Mouse (Mus musculus) testis, postnatal 14 days (tissue): ENCODE data around the gene Cerk.
"Not testable (repeated sequence)": the region's sequence is repeated elsewhere in the genome, so short reads cannot be mapped to it uniquely, and the experiment has no call there.

Source experiments
- DNase-seq: peaks from one replicate; pipeline ENCODE4 v3.0.0; 2021; ENCODE audit warnings: low spot score

Cerk gene

DNA sequence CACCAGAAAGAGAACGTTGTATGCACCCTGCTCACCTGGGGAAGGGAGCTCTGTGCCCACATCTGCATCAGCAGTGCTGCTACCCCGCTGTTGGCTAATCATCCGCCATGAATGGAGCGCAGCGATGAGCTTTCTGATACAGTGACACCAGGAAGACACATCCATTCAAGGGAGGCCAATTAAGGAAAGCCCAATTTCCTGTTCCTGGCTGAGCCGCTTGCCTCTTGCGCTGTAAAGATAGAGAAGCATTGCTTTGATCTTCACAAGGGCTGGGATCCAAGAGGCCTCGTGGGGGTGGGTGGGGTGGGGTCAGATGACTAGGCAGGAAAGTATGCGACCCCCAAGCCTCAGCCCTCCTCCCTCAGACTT is 72.6 kb downstream of the Cerk start:
- DNase-seq: no peak

DNA sequence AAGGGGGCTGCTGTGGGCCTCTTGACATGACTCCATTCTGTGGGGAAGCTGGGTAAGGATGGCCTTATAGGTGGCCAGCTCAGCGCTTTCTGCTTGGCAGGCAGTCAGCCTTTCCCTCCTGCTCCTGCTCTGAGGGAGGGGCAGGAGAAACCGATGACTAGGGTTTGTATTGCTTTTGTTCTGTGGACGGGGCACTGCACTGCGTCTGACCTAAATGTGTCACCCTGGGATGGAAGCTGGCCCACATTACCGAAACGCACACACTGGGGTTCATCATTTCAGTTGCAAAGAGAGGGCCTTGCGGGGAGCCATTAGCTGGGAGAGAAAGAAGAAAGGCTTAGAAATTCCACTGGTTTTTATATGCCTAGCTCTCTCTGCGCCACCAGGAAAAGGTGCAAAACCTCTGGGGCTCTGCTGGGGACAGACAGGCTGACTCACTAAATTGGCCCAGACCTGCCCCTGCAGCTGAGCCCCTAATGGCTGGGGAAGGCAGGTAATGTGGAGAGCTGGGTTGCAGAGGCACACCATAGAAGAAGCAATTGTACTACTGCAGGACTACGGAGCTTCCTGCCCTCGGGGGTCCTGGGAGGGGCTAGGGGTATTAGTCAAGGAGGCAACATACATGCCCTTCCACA is 73.1 kb downstream of the Cerk start:
- DNase-seq: no peak

DNA sequence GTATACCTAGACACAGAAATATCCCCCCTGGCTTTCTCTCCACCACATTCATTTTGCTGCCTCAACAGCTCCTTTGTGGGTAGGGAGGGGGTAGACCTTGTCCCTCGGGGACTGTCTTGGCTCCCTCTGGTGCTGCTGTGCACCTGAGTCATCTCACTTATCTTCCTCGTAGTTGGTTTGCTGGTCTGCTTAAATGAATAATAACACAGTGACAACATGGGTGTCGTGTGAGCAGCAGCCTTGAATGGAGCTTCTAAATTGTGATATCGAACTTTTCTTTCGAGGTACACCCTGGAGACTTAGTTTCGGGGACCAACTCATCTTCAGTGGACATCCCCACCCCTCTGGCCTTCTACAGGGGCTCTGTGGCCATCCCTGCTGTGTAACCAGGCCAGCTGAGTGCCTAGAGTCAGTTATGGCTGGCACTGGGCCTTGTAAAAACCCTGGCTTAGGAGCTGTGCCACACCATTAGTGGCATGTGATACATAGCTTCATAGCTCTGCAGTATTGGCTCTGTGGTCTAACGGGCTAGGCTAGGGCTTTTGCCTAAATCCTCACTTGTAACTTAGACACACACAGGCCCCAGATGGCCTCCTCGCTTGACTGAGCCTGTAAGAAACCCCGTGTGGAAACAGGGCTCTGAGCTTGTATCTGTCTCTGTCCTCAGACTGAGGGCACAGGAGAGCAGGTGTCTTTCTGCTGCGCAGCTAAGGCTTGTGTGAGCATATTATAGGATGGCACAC is 75.4 kb downstream of the Cerk start:
- DNase-seq: no peak

DNA sequence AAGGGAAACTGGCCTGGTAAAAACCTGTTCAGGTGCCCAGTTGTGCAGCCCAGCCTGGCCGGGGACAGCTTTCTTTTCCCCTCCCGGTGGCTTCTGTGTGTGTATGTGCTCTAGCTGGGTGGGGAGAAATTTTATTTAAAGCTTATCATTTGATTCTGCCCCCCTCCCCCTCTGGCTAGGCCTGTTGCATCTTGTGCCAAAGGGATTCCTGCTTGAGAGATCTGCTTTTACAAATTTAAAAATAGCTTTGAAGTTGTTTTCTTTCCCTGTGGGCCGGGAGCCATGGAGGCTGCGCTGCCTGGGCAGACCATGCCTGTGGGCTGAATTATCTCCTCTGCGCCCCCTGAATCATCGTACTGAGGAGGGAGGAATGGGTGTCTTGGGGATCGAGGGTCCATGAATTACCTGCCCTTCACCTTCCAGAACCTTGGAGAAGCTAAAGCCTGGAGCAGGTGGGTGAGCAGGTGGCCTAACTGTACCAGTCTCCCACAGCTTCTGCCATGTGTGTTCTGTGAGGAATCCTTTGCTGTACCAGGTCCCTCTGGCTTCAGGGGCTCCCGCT is 76.2 kb downstream of the Cerk start:
- no peak for DNase-seq

DNA sequence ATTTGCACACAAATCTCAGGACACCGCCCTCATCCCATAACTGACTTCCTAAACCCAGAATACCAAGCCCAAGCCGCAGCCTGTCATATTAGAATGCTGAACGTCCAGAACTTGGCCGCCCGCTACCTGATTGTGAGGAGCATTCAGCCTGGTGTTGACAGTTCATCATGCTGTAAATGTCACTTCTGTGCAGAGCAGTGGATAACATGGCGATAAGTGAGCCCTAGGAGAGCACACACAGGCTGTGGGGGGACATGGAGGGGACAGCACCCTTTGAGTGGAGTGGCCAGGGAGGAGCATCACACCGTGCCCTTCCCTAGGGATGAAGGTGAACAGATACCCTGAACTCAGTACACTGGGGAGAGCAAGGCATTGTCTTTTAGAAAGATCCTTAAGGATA is 76.7 kb downstream of the Cerk start:
- DNase-seq: no peak

DNA sequence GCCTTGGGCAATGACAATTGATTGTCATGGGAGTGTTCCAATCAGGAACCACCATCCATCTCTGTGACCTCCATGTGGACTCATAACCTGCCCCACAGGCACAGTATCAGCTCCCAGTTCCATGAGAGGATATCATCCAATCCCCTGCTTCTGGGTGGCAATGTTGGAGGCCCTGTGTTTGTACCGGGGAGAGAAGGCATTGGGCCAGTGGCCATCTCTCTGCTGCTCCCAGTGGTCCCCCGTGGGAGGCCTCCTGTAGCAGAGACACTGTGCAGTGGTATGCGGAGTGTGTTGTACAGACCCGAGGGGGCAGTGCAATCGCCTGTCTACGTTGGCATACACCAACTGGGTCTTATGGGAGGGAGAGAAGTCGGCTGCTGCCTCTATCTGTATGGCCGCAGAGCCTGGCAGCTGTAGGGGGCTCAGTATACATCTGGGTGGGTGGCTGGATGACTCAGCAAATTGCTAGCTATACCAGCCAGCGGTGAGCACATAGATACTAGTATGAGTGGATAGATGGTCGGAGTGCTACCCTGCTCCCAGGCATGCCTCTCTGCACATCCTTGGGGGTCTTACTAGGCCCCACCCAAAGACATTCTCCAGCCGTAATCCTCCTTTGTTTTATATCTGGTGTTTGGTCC is 78.0 kb downstream of the Cerk start:
- no peak for DNase-seq

DNA sequence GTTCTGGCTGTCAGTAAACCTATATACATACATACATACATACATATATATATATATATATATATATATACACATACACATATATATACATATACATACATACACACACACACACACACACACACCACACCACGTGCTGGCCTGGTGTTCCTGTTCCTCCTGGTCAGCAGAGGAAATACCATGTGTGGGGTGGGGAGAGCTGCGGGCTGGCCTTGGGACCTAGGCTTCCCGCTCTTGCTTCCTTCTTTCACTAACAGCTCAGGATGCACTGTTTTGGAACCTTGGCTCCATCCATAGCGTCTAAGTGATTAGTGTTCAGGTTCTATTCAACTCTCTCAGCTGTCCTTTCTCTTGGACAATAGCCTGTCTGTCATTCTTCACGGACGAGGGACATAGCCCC is 80.2 kb downstream of the Cerk start:
- no peak for DNase-seq

DNA sequence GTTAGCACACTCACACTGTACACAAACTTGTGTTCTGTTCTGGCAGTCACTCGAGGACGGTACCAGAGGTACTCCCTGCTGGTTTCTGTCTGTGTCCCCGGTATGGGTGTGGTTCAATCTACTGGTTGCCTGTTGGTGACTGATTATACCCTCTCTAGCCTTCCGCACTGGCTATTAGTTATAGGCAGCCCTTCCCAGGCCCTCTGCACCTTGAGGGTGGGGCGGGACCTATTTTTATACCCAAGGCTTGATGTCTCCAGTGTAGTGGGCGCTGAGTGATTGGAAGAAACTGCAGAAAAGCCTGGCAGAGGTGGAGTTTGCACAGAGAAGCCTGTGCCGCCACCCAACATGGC is 80.6 kb downstream of the Cerk start:
- no peak for DNase-seq

DNA sequence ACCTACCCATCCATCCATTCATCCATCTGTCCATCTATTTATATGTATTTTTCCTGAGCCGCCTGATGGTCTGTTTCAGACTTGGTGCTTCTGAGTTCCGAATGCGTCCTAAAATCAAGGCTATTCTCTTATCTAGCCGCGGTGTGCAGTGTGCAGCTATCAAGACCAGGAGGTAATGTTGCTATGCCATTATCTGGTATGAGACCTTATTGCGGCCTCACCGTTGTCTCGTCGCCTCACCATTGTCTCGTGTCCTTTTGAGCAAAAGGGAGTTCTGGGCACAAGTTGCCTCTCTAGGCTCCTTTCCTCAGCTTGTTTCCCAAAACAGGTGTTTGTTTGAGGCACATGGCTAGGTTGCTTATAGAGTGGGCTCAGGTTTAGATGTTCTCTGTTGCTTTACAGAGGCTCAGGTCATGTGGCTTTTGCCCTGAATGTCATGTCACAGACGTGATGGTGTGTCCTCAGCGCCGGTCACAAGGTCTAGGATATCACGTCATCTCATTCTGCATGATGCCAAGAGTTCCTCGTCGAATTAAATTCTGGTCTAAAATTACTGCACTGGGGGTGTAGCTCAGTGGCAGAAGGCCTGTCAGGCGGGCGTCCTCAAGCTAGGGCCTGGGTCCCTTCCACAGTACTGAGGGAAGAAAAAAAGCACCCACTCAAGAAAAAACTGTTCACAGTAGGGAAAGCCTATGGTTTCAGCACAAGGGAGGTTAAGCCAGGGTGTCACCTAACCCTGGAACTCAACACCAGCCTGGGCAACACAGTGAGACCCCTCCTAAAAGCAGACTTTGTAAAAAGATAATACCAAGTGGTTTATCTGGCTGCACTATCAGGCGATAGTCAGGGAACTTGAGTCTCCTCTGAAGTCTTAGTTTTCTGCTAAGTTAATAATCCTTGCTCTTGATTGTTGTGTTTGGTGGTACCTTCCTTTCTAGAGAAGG is 81.3 kb downstream of the Cerk start:
- DNase-seq: no peak

DNA sequence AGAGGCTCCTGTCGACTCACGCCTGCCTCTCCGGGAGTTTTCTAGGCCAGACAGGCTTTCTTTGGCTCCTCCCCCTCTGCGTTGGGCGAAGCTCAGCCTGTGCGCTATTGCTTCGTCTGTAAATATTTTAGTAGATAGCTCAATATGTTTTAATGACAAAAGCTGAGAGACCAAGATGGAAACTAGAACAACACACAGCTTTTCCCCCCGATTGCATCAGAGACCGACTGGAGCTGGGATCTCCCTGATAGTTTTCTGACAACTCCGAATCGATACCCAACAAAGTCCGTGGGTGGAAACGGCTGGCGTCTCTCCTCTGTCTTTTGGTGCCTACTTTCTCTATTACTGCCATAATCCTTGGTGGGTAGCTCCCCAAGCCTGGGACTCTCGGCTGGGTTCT is 83.6 kb downstream of the Cerk start:
- DNase-seq: no peak

DNA sequence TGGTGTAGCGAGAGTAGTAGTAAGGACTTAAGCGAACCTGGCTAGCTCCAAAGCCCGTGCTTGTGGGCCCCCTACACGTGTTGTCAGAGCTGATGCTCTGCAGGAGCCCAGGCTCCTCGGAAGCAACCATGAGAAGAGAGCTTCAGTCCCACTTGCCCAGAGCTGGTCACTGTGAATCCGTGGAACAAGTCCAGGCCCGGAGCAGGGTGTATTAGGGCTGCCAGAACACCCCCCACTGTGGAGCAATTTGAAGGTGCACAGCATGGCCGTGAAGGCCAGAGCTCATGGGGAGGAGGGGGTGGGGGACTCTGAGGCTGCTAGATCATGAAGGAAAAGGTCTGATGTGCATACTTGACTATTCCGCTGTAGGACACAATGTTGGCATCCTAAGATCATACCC is 84.4 kb downstream of the Cerk start:
- no peak for DNase-seq

DNA sequence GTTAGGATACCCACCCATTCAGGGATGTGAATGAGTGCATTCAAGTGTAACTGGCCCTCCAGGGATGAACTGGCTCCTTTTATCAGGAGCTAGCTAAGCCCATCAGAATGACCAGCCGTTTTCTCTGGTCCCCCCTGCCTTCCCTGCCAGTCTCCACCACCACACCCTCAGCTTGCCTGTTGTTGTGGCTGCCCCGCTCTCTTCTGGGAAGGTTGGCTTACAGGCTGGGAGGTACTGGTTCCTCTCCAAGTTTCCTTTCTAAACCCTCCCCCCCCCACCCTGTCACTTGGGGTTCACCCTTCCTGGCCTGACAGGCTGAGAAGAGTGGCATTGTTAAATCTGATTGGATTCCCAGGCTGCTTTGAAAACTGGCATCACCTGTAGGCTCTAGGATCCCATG is 88.1 kb downstream of the Cerk start:
- no peak for DNase-seq

DNA sequence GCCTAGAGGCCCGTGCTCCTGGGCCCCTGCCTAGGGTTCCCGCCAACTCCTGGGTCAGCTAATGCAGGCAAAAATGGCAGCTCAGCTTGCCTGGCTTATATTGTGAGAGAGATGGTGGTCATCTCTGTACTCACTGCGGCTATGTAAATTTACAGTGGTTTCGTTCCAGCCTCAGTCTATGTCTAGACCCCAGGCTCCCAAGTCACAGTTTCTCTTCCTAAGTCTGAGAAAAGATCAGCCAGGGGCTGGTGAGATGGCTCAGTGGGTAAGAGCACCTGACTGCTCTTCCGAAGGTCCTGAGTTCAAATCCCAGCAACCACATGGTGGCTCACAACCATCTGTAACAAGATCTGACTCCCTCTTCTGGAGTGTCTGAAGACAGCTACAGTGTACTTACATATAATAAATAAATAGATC is 89.3 kb downstream of the Cerk start:
- DNase-seq: not testable (repeated sequence)

DNA sequence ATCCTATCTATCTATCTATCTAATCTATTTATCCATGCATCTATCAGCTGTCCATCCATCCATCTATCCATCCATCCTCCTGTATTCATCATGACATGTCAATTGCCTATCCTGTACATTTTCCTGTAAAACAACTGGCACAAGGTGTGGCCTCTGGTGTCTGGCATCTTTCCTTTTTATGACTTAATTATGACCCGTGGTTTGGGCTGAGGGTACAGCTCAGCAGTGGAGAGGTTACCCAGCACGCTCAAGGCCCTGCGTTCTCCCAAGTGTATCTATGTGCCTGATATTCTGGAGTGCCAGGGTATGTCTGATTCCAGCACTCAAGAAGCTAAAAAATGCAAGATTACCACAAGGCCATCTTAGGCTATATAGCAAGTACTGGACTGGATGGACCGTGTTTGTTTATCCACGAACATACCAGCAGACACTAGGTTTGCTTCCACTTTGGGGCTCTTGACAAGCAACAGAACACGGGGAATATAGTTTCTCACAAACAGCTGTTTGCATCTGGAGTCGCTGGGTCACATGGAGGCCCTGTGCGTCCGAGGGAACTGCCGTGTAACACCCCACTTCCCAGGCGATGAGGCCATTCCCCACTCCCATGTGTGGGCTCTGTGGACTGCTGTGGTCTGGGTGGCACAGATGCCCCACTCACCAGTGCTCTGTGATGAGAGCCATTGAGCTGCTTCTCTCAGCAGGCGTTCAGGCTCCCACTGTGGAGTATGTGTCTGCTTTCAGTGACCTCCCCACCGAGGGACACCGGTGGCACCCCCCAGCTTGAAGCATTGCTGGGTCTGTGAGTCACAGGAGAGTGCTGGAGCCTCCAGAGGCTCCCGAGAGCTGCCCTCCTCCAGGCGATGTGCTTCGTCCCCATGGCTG is 90.0 kb downstream of the Cerk start:
- no peak for DNase-seq

DNA sequence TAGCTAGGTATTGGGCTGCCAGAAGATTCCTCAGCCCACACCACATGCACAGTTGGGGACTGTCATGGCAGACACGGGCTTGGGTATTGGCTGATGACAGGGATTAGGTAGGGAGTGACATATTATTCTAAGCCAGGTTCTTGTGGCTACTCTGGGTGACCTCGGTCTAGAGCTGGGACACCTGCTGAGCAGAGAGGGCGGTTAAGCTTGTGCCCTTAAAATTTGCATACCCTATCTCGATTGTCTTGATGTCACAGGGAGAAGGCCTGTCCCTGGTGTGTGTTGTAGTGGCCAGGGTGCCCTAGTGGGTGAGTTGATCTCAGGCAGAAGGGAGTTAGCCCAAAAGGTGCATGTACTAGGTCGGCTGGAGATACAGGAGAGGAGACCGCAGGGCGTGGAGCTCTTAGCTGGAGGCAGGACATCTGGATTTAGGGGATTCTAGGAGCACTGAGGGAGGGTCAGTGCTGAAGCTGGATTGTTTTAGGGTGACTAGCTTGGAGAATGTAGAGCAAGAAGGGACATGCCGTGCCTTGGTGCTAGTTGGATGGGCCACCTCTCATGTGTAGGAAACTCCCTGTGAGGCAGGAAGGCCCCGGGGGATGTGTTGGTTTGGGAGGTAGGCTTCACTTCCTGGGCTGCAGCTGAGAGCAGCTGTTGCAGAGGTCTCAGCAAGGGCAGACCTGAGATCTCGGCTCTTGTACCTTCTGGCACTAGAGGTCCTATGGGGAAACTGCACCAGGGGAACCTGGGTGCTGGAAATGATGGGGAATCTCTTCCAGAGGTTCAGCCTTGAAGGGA is 91.4 kb downstream of the Cerk start:
- DNase-seq: no peak

DNA sequence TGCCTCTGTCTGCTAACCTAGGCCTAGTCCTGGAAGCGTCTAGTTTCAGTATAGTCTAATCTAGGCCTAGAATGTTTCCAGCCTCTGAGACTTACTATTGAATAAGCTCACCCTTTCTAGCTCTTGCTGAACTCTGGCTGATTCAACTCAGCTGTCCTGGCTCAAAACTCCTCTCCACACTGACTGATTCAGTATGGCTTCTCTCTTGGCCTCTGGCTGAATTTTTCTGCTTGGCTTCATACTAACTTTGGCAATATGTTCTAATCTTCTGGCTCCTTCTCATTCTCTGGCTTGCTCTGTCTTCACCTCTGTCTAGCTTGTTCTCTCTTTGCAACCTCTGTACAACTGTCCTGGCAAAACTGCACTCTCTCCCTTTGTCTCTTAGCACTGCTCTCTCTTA is 92.7 kb downstream of the Cerk start:
- DNase-seq: no peak

DNA sequence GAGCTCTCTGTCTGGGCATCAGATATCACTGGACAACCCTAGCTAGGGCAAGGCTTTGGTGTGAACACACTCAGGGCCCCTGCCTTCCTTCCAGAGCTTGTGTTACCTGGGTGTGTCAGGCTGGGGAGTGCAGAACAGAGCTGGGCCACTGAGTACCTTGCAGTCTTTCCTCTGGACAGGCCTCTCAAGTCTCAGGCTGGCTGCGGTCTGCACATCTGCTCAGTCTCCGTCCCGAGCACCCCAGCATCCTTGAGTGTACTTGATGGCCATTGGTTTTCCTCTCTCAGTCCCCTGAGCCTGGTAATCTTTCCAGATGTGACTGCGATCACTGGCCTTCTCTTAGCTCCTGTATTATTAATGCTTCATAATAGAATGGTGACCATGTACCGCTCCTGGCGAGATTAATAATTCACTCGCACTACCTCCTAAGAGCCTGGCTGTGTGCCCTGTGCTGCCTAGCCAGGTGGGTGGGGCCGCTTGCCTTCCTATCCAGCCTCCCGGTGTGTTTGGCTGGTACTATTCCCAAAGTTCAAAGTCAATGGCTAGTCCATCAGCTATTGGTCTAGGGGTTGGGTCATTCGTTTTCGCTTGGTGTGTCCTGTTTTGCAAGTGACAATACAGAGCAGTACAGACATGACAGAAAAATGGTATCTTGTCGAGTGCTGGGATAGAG is 93.8 kb downstream of the Cerk start:
- no peak for DNase-seq

DNA sequence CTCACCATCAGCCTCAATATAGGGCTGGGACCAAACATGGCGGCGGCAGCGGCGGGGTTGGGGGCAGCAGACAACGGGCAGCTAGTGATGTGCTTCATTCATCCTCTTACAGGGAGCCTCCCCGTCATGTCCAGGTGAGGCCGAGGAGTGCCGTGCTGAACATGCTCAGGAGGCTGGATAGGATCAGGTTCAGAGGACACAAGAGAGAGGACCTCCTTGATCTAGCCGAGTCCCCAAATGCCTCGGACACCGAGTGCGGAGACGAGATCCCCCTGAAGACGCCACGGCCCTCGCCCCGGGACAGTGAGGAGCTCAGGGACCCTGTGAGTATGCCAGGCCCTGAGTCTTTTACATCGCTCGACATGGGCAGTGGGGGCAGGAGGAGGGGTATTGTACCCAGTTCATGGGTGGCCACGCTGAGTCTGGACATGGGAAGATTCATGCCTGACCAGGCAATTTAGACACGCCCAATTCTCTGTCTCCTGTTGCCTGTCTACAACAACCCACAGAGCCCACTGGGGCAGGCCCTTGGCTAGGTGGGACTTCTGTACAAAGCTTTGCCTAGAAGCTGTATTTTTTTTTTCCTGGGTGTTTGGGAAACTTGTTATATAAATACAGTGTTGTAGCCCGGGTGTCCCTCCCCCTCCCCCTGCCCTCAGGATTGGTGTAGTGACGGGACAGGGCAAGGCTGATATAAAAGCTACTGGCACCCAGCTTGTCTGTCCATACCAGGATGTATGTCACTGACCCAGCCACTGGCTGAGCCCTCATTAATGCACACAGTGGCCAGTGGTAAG is 94.5 kb downstream of the Cerk start:
- no peak for DNase-seq

DNA sequence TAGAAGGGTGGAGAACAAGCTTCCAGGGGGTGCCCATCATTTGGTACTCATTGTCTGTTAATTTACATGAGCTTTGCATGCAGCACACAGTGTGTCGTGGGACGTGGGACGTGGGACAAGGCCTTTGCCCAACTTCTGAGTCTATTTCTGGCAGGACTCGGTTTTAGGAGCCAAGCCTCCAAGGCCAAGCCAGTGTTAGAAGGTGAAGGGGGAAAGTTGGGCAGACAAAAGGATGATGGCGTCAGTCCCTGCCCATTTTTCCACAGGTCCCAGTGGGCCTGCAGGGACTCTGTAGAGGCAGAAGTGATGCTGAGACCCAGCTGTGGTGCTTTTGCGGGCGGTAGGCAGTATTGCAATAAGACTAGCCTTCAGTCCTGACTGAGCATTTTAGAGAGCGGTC is 95.4 kb downstream of the Cerk start:
- DNase-seq: no peak
